Mouse (Mus musculus): ENCODE measurements at regions not wholly inside any gene's neighbourhood (a gene's known extent, or its start where the extent isn't known, plus 50 kb on each side); places are given as distances from the start of the nearest gene placed in this dataset.

DNA sequence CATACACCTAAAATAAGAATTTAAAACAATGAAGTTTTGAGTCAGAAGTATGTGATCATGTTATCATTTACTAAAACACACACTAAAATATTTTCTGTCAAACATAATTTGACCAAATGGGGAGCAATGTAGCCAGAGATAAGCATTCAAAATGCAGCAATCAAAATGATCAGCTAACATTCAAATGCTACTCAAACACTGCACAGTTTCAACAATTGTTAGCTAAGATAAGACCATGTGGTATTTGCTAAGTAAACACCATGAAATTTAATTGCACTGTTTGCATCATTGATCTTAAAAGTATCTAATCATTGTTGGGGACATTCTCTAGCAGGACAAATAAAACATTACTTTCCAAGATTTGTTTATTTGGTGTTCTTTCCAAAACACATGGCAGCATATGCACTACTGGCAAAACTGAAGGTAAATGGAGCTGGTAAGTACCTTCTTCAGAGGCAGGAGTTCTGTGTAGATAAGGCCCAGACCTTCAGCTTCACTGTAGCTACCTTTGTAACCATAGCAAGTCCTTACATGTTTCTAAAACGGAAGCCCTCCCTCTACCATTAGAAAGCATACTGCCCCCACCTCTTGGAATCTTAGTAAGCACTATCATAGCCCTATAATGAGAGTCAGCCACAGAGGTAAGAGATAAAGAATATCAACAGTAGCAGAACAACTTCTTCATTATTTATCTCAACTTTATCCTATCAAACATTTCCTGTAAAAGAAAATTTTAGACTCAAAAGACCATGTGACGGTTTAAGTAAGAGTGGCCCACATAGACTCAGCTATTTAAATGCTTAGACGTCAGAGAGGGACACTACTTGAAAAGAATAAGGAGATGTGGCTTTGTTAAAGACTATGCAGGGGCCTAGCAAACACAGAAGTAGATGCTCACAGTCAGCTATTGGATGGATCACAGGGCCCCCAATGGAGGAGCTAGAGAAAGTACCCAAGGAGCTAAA is 116.3 kb upstream of the Irak1bp1 start:
- intact Hi-C loops (cut with DNase I) = no loop called here
- no peak for DNase-seq

DNA sequence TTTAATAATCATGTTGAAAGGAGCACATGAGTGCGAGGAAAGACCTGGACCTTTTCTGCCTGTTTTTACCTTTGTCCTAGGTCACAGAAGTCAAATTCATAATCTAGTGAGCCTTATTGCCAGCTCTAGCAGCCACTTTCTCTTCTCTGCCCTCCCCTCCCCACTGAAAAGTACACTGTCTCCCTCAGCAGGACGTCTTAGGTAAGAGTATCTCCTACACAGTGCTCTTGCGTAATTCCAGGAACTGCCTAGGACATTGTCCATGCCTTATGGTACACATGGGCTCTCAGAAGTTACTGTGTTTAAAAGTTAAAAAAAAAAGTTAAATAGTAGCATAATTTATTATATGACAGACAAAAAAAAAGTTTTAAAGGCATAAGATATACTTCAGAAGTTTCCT is 100.7 kb upstream of the Irak1bp1 start:
- intact Hi-C loops (cut with DNase I) = no loop called here
- DNase-seq = no peak

DNA sequence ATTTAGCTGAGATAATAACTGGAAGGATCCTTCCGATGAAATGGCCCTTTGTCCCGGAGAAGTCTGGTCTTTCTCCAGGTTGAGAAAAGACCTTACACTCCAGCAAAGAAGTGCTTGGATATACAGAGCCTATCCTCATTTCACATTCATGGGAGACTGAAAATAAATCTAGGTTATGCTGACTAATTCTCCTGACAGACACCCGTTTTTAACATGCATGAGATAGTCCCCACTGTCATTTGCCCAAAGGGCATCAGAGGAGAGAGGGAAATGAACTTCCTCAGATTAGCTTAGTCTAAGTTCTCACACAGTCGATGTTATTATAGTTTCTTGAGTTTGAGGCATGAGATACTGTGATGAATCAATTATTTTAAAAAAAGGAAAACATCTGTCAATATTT is 99.7 kb upstream of the Irak1bp1 start:
- DNase-seq = no peak
- intact Hi-C loops (cut with DNase I) = no loop called here

DNA sequence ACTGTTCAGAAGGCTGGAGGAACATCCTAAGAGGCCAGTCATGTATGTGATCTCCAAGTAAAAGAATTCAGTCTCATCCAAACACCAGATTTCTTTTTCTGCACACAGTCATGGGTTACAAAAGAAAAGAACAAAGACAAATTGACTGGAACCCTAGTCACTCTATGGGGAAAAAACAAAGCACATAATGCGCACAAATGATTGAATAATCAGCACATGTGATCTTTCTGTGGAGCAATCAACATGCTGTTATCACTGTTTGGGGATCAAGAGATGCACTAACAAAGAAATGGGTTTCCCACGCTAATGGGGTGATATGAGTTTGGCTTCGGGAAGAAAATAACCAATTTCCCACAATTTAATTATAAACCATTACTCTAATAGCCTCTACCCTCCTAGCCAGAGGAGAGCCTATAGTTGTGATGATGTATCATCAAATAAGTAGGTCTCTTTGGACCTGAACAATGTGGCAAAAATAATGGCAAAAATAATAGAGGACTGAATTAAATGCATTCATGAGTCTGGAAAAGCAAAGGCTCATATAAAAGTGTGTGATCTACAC is 96.2 kb upstream of the Irak1bp1 start:
- DNase-seq = no peak
- intact Hi-C loops (cut with DNase I) = no loop called here

DNA sequence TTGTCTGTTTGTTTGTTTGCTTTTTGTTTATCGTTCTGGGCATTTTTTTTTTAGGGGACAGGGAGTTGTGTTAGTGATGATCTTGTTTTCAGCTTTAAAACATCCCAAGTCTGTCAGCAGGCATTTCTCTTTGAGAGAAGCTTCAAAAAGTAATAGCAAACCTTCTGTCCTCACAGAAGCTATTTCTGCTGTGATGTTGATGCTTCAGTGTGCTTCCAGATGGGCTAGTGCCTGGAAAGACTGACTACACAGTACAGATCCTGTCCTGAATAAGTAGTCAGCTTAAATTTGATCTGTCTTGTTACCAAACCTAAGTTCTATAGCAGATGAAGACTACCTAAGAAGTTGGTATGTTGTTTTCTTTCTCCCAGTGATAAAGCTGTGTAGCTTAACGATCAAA is 94.4 kb upstream of the Irak1bp1 start:
- intact Hi-C loops (cut with DNase I) = no loop called here
- no peak for DNase-seq

DNA sequence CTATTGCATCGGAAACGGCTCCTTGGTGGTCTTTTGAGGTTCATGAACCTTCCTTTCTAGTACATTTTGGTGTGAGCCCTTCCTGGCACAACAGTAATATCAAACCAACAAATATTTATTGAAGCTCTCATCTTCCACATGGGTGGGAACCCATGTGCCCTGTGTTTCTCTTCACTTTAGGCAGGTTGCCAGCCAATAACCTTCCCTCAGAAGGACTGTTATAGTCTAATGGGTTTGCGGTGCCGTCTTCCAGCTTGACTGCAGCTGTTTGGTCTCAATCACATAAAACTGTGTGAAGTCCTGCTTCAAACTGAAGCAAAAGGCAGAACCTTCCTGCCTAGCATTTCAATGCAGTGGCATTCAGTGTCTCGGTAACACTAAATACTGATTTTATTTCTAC is 69.4 kb upstream of the Irak1bp1 start:
- intact Hi-C loops (cut with DNase I) = no loop called here
- no peak for DNase-seq

DNA sequence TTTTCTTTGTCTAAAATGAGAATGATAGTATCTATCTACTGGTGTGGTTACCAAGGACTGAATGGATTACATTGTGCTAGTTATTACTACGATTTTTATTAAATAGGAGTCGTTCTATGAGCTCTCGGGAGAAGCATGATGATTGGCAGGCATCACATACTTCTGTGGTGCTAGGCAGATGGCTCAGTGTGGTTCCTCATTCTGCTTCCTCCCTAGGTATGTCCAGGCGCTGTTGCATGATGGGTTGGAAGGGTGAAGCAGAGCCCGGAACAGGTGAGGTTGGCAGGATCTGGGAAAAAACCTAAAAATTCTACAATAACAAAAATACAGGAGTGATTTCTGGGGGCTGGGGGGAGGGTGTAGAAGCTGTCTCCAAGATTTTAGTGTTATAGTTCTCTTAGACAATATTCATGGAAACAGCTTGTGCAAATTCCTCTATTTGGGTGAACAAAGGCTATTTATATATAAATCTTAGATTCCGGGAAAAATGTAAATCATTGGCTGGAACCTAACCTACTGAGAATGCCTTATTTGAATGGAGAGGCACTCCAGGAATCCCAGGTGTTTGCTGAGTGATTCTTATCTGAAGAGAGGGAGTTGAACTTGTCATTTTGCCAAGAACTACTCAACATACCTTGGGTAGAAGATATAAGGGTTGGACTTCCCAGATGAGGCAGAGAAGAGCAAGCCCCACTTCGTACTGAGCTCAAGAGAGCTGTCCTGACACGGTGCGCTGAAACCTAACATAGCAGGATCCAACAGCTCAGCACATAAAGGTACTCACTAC is 68.5 kb upstream of the Irak1bp1 start:
- intact Hi-C loops (cut with DNase I) = no loop called here

DNA sequence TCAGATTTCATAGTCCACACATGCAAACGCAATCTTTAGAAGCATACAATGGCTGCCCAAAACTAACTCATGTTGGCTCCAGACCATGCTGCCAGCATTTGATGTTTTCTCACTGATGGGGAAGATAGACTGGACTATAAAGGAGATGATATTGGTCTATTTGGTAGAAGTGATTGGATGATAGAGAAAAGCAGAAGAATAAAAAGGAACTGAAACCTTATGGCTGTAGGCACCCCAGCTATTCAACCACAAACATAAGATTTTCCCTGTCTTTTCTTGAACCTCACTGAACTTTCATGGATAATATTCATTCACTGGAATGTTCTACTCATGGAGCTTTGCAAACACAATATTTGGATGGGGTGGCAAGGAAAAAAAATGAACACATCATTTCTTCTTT is 65.7 kb upstream of the Irak1bp1 start:
- intact Hi-C loops (cut with DNase I) = no loop called here
- no peak for DNase-seq

More for the DNA sequence above, 68.5 kb upstream of the Irak1bp1 start:
- no peak for DNase-seq
